Mouse (Mus musculus) left cerebral cortex, postnatal 4 days (tissue): Measurements from ENCODE around the gene Brca2. TPM values are rescaled to one million over a fixed set of nuclear protein-coding genes. Genes with fewer than 3 reads are reported as not detected.
"Not testable (repeated sequence)": the region's sequence is repeated elsewhere in the genome, so short reads cannot be mapped to it uniquely, and the experiment has no call there.

ENCODE experiments used
- DNase-seq: peaks from one replicate; pipeline ENCODE4 v3.0.0-alpha.2; 2022
- intact Hi-C: fragments of 180-260 bp; cut with DNase I; formaldehyde crosslinking; loops from one replicate; pipeline ENCODE4 v1.15.1; 2025
- total RNA-seq, 2 experiments: library from RNA; stranded (reverse); gene quantifications; 2 replicates each; pipeline ENCODE4 v1.2.3; 2021

Gene Brca2
- total RNA-seq = 10 to 100 TPM; 16.0 to 18.1 TPM

DNA sequence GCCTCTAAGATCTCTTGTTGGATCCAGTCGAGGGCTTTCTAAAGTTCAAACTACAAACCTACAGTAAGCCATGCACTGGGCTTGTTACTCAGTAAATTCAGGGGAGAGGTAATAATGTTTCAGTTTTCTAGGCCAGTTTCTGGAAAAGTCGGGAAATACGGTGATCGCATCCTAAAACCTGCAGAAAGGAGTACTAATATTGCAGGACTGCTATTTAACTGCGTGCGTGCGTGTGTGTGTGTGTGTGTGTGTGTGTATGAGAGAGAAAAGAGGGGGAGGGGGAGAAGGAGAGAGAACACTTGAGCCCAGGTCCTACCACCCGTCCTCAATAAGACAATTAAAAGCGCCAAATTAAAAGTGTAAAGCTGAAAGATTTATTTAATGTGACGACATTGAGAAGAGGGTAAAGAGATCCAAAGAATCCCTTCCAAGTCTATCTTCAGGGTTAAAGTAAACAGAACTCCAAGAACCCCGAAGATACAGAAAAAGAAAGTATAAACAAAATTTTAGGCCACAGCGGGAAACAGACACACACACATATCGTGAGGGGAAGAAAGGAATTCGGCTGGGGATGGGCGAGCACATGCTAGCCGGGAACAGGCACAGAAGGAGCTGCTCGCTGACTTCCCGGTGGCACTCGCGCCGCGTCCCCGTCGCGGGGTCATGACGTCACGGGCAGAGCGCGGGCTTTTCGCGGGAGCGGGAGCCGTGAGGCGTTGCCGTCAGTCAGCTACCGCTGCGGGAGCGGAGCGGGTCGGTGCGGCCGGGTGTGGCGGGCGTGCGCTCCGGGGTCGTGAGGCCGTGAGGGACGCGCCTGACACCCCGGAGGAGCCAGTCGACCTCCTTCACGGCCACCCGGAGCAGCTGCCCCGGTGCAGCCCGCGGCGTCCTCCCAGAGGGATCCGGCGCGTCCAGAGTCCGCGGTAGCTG is at the start of gene Brca2:
Gene Brca2, plus strand, starts transcription at position 694 of the 930 bp plus-strand sequence.
- intact Hi-C loops = no loop called here
- peak; percentile 94 for DNase-seq

DNA sequence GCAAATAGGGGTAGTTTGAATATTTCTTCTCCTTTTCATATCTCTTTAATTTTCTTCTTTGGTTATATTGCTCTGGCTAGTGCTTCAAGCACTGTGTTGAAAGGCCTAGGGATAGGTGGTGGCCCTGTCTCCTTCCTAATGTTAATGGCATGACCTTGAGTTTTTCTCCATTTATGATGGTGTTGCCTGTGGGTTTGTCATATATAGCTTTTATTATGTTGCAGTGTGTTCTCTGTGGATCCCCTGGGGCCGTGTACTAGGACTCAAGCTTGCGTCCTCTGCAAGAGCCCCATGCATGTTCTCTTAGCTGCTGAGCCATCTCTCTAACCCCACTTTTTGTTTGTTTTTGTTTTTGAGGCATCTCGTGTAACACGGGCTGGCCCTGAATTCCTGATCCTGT is 45.1 kb upstream of the Brca2 start:
- no peak for DNase-seq

DNA sequence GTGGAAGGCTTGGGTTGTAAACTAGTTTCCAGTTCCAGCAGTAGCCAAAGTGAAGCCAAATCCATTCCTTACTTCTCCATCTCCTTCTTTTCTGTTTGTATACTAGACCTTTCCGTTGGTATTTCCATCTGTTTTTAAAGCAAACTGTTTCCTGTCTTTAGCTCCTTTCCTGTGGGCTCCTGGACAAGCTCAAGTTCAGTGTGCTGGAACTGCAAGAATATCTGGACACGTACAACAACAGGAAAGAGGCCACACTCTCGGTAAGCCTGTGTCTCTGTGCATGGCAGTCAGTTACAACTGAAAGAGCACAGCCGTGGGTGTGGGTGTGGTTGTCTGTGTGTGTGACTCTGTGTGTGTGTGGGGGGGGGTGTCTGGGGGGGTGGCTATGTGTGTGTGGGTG is 43.8 kb upstream of the Brca2 start:
- intact Hi-C loops = no loop called here
- DNase-seq = no peak

More for the DNA sequence above, 45.1 kb upstream of the Brca2 start:
- intact Hi-C loops = no loop called here

DNA sequence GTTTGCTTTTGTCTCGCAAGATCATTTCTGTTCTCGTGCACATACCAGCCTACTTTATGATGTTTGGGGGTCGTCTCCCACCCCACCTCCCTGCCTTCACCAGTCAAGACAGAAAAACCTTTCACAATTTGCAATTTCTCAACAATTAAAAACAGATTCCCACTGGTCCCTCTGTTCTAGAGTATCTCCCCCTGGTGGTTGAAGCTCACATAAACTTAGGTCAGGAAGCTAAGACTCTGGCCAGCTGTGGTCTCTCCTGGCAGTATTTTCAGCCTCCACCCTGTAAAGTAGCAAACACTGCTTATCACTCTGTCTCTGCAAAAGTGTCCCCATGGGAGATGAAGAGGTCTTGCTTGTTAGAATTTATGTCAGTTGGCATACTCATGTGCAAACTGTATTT is 37.2 kb upstream of the Brca2 start:
- no peak for DNase-seq
- intact Hi-C loops = no loop called here

DNA sequence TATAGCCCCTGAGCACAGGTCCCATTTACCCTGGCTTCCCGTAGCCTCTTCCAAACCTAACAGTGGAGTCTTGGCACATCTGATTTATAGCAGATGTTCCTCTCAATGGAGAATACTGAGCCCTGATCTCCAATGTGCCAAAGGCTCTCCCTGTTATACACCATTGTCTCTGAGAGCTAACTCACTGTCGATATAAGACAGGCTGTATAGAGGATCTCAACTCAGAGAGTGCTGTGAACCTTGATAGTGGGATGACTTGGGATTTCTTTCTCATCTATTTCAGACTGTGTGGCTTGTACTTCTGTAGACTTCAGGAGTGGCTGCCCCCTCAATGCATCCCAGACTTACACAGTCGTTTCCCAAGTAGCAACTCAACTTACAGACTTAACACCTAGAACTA is 32.1 kb upstream of the Brca2 start:
- no peak for DNase-seq
- intact Hi-C loops = no loop called here

DNA sequence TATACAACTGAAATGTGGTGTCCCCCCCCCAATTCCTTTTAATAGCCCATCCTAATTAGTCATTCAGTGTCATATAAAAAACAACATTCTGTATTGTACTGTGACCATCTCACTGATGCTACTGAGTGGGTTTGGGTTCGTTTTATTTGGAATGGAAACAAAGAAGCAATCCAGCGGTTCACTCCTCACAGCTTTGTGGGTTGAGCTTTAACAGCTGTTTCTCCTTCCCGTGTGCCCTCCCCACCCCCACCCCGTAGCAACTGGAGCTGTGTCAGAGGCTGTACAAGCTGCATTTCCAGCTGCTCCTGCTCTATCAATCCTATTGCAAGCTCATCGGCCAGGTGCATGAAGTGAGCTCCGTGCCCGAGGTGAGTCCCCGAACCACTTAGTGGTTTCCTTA is 31.6 kb upstream of the Brca2 start:
- intact Hi-C loops = no loop called here
- DNase-seq = no peak

DNA sequence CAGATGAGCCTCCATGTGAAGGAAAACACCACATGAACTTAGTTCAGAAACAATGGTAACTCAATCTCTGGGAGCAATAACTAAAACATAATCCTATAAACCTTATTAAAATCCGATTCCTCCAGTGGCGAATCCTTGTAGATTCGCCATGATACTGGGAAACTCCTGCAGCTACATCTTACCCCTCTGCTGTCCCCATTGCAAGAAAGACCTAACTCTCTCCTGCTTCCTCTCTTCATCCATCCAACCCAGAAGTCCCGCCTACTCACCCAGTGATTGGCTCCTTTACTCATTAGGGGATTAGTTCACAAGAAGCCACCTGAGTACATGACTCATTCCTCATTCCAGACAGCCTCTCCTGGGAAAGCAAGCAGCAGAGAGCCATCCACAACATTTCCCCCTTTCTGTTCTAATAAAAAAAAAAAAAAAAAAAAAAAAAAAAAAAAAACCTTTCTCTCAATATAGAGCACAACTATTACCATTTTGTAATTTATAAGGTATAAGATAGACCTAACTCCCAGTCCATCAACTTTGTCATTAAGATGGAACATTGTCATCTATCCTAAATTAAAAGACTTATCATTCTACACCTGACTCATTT is 30.8 kb upstream of the Brca2 start:
- DNase-seq, intact Hi-C loops: not testable (repeated sequence)

DNA sequence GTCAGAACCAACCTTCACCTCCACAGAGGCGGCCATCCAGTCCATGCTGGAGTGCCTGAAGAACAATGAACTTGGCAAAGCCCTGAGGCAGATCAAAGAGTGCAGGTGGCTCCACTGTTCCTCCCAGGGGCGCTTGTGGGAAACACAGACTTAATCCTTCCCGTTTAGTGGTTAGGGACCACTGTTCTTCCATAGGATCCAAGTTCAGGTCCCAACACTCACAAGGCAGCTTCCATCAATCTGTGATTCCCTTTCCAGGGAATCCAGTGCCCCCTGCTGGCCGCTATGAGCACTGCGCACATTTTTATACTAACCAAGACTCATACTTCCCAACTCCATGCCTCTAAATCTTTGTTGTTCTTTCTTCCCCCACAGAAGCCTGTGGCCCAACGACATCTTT is 26.6 kb upstream of the Brca2 start:
- peak; percentile 22 for DNase-seq

DNA sequence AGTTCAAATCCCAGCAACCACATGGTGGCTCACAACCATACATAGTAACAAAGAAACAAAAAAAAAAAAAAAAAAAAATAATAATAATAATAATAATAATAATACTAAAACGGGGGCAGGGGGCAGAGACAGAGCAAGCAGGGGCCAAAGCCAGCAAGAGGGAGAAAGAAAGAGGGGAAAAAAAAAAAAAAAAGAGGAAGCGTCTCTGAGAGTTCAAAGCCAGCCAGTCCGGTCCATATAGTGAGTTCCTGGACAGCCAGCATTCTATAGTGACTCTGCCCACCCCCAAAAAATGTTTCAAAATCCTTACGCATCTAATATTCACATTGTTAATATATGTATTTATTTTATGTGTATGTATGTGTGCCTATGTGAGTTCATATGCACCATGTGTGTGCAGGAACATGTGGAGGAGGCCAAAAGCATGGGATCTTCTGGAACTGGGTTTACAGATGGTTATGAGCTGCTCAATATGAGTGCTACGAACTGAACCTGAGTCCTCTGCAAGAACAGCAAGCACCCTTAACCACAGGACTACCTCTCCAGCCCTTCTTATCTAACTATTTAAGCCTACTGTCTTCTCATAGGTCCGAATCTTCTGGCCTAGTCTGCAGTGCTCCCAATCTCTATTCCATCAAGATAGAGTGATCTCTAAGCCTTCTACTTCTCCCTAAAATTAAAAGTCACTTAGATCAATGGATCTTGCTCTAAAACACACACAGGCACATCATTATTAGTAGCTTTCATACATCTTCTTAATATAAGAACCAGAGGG is 11.8 kb upstream of the Brca2 start:
- intact Hi-C loops = no loop called here
- no peak for DNase-seq

More for the DNA sequence above, 26.6 kb upstream of the Brca2 start:
- intact Hi-C loops = no loop called here

DNA sequence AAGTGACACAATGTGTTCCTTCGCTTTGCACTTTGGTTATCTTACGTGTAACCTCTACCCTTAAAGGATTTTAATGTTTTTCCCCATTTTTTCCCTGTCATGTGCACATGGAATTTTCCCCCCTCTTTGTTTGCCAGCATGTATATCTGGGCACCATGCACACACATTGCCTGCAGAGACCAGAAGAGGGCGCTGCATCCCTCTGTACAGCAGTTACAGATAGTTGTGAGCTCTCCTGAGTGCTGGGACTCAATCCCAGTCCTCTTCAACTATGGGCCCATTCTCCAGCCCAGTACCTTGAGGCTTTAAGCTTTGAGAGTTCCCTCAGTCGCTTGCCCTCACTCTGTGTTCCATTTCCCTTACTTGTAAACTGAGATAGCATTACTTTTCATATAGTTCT is 9.2 kb upstream of the Brca2 start:
- intact Hi-C loops = no loop called here
- DNase-seq = no peak

DNA sequence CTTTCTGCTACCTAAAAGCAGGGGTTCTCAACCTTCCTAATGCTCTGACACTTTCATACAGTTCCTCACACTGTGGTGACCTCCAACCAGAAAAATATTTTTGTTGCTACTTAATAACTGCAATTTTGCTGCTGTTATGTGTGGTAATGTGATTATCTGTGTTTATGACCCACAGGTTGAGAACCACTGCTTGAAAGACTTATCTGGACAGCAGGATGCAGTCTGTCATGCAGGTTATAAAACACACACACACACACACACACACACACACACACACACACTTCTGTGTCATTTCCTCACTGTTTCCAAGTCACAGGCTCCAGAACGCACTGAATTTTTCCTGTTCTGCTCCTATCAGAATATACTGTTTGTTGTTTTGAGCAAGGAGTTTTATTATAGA is 8.4 kb upstream of the Brca2 start:
- intact Hi-C loops = no loop called here
- DNase-seq = no peak

DNA sequence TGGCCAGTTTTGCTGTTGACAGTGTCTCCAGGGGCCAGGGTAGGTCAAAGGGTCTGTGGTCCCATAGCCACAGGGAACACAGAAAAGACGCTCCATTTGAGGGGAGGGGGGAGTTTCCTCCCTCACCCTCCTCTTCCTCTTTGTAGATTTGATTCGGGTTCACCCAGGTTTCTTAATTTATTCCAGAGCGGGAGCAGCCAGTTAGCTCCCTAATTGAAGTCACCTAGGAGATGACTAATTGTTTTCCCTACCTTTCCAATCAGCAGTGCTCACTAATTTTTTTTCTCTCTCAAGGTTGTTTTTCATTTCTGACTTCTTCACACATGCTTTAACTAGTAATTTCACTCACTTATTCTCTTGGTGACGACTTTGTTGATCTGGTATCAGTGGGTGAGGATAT is 4.4 kb upstream of the Brca2 start, which contains the start of gene Zar1l:
Gene Zar1l, minus strand, starts transcription at position 101 of the 400 bp plus-strand sequence.
- no peak for DNase-seq
- intact Hi-C loops = no loop called here

DNA sequence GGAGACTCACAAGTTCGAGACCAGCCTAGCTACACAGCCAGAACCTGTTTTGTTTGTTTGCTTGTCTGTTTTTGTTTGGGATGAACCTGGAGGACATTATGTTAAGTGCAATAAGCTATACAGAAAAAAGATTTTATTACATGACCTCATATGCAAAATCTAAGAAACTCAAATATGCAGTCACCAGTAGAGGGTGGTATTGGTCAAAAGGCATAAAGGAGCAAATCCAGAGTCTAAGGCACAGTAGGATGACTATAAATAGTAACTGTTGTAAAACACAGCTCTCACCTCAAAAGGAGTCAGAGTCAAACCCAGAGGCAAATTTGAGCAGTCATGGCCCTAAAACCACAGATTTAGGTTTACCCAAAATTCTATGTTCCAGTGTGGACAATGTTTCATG is 2.9 kb upstream of the Brca2 start:
- no peak for DNase-seq
- intact Hi-C loops = no loop called here

DNA sequence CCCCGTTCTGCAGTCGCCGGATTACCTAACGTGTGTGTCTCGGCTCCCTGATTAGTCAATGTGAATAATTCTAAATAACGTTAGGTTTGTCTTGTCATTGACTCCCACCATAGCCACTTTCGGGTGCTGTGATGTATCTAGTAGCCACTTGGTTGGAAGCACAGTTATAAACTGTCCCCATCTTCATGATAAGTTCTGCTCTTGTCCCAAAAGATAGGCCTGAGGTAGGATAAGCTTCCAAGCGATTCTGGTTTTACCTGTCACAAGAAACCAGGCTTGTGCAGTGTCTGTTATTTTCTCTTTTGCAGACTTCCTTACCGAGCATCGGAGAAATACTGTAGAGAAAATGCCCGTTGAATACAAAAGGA is 421 bp downstream of the Brca2 start:
- intact Hi-C loops = no loop called here
- DNase-seq = no peak

DNA sequence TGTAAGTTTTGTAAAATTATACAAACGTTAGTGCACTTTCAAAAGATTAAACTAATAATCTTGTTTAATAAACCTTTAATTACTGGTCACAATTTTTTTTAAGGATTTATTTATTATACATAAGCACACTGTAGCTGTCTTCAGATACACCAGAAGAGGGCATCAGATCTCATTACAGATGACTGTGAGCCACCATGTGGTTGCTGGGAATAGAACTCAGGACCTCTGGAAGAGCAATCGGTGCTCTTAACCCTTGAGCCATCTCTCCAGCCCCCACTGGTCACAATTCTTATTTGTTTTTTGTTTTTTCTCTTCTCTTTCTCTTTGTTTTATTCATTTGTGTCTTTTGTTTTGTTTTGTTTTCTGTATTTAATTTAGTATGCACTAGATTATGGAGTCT is 2.8 kb downstream of the Brca2 start:
- intact Hi-C loops = no loop called here
- no peak for DNase-seq

DNA sequence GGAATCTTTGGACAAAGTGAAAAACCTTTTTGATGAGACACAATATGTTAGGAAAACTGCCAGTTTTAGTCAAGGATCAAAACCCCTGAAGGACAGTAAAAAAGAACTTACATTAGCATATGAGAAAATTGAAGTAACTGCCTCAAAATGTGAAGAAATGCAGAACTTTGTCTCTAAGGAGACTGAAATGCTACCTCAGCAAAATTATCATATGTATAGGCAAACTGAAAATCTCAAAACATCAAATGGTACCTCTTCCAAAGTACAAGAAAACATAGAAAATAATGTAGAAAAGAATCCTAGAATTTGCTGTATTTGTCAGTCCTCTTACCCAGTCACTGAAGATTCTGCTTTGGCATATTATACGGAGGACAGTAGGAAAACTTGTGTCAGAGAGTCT is 18.9 kb downstream of the Brca2 start:
- no peak for DNase-seq

DNA sequence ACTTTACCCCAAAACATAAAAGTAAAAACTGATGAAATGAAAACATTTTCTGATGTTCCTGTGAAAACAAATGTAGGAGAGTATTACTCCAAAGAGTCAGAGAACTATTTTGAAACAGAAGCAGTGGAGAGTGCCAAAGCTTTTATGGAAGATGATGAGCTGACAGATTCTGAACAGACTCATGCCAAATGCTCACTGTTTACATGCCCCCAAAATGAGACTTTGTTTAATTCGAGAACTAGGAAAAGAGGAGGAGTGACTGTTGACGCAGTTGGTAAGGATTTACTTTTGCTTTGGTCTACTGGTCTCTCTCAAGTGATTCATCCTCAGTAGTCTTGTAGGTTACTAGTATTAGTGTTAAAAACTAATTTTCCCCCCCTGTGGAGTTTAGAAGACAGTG is 20.8 kb downstream of the Brca2 start:
- intact Hi-C loops = no loop called here
- DNase-seq = no peak

More for the DNA sequence above, 18.9 kb downstream of the Brca2 start:
- intact Hi-C loops = no loop called here

DNA sequence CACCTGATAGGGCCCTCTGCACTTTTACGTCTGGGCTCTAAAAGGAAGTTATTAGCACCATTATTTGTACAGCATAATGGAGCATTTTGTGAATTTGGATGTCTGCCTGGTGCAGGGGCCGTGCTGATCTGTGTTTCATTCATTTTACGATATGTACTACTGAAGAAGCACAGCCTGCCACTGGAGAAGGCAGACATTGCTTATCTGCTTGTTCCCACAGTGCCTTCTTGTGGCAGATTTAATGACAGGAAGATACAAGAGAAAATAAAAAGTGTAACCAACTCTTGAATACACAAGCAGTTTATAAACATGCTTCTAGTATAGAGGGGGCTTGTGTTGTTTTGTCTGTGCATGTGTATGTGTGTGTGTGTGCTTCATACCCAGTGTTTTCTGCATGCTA is 29.2 kb downstream of the Brca2 start:
- no peak for DNase-seq
- intact Hi-C loops = no loop called here

DNA sequence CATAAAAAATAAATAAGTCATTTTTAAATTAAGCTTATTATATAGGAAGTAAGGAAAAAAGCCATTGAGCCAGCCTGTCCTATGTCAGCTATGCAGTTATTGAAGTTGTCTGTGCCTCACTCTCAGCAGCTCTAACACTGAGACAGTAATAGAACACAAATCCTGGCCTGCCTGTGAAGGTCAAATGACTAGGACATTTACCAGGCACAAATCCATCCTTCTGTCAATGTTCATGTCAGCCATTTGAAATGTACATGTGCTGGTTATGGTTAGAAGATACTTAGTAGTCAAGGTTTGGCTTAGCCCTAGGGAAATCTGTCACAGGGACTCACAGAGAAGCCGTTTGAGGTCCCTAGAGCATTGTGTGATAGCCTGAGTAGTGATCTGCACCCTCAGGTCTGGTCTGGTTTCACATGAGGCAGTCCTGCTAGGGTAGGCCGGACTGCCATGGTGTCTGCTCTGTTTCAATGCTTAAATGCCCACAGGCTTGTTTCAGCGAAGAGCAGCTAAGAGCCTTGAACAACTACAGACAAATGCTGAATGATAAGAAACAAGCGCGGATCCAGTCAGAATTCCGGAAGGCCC is 37.2 kb downstream of the Brca2 start:
- intact Hi-C loops = no loop called here
- DNase-seq = no peak

DNA sequence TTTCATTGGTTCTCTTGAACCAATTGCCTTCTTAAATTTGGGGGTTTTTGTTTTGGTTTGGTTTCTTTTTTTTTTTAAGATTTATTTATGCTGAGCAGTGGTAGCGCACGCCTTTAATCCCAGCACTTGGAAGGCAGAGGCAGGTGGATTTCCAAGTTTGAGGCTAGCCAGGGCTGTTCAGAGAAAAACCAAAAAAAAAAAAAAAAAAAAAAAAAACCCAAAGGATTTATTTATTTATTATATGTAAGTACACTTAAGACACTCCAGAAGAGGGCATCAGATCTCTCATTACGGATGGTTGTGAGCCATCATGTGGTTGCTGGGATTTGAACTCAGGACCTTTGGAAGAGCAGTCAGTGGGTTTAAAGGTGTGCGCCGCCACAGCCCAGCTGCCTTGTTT is 38.4 kb downstream of the Brca2 start:
- intact Hi-C loops = no loop called here
- DNase-seq = no peak

DNA sequence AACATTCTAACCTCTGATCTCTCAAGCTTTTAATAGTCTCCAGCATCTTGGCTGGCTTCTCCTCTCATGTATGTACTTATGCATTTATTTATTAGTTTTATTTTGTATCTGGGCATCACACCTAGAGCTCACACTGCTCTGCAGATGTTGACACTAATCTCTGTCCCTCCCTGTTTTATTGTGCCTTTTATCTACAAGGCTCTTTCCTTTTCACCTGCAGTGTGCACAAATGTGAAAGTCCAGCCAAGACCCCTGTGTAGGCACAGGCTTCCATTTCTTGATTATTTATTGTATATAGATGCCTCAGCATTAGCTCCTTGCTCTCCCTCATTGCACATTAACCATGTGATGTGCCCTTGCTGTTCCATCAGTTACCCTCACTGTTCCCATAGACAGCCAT is 38.9 kb downstream of the Brca2 start:
- DNase-seq = no peak
- intact Hi-C loops = no loop called here
